Mouse (Mus musculus) E14TG2a.4 (cell line): ENCODE measurements around the gene Rab21.

Experiments used
- CTCF ChIP-seq: conservative IDR thresholded peaks from 2 replicates; pipeline ENCODE4 v1.5.1; 2014; ENCODE audit warnings: low read length
- NANOG ChIP-seq: IDR thresholded peaks from 2 replicates; pipeline ENCODE4 v1.6.1; 2014; ENCODE audit warnings: borderline replicate concordance, low read length, mixed read lengths
- POU5F1 ChIP-seq: IDR thresholded peaks from 2 replicates; pipeline ENCODE4 v1.6.1; 2014; ENCODE audit warnings: low read length, borderline replicate concordance

GRCm38 (mm10) chr10:115356106-115356505, 40.7 kb upstream of the Rab21 start:
- TF ChIP-seq CTCF: no peak
- TF ChIP-seq NANOG: no peak
- TF ChIP-seq POU5F1: no peak
